Mouse (Mus musculus): ENCODE data around the gene Usp44.
A peak's percentile ranks its signal among the peaks of the same experiment; 100 is the strongest.

Usp44 gene

DNA sequence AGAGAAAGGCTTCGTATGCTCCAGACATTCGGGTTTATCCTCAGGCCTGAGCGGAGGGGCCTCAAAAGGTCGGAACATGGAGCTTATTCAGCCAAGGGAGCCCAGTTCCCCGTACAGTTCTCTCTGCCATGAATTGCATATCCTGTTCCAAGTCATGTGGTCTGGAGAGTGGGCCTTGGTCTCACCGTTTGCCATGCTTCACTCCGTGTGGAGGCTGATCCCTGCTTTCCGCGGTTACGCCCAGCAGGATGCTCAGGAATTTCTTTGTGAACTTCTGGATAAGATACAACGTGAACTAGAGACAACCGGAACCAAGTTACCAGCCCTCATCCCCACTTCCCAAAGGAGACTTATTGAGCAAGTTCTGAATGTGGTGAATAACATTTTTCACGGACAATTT is 15.4 kb downstream of the Usp44 start:
- no peak for DNase-seq (ENCODE audit: low spot score in 2 of 2)

GRCm38 (mm10) chr10:93855126-93855525 is 23.8 kb downstream of the Usp44 start:
- no peak for DNase-seq (ENCODE audit: low spot score in 2 of 2)

- DNase-seq (ENCODE audit: low spot score in 2 of 2), result no peak
Measured at GRCm38 (mm10) chr10:93856095-93856494, 24.7 kb downstream of the Usp44 start.

- DNase-seq (ENCODE audit: low spot score in 2 of 2), result no peak
Measured at GRCm38 (mm10) chr10:93868401-93868800, 37.0 kb downstream of the Usp44 start.

DNA sequence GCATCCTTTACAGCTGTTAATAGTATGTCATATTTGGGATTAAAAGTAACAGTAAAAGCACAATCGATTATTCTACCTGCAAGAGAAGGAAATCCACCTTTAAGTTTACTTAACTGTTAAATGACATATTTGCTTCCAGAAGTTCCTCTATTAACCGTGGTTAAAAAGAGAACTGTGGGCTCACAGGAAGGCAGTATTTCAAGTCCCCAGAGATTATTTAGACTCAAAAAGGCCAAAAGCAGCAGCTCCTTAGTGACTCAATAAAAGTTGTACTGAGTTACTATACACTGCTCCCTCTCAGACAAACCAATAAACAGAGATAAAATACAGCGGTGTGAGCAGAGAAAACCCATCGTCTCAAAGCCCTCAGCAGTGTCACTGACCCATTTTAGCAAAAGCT is 37.5 kb downstream of the Usp44 start:
- no peak for DNase-seq (ENCODE audit: low spot score in 2 of 2)

DNA sequence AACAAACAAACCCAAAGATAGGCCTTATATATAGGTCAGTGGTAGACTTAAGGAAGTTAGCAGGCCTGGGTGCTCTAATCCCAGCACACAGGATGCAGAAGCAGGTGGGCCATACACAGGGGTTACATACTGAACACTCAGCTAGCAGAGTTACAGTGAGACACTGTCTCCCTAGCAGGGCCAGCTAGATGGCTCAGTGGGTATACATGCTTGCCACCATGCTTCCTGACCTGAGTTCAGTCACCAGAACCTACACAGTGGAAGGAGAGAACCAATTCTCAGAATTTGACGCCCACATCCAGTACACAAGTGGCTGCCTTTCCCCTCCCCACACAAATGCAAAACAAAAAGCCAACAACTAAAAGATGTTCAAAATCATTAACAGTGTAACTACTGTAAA is 45.4 kb downstream of the Usp44 start:
- DNase-seq (ENCODE audit: low spot score in 2 of 2), result no peak

GRCm38 (mm10) chr10:93878732-93879131 is 47.4 kb downstream of the Usp44 start:
- DNase-seq (ENCODE audit: low spot score in 2 of 2), result no peak

DNA sequence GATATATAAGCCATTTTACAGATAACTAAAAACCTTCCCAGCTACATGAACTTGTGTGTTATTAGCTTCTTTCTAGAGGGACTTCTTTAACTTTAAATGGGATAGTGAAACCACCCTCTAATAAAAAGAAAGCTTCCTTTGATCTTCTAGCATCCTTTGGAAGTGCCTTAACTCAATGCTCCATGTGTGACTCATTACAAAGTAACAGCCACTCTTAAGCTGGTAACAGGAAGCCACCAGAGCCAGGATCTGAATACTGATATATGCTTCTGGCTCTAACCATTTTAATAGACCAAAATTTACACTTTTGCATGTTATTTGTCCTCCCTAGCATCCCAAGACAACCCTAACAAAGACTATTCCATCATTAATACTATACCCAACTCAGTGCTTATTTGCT is 50.6 kb downstream of the Usp44 start:
- no peak for DNase-seq (ENCODE audit: low spot score in 2 of 2)

DNA sequence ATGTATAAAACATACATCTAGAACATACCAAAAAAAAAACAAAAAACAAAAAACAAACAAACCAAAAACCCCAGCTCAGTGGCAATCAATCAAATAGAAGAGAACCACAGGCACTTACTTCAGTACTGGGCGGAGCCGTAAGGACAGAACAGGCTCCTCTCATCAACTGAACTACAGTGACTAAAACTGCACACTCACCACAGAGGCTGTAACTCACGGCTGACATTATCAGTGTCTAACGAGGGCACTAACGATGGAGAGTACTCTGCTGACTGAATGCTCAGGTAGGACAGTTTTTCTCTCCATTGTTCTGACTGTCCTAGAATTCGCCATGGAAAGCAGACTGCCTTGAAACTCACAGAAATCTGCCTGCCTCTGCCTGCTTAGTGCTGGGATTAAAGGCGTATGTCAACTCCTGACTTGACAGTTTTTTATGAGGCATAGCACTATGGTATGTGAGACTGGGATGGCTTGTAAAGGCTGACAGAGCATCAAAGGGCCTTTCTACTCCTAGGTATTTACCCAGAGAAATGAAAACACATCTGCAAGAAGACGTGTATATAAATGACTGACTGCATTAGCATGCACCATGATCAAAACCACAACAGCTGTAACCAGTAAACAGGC is 51.5 kb downstream of the Usp44 start:
- DNase-seq (ENCODE audit: low spot score in 2 of 2), result no peak

GRCm38 (mm10) chr10:93885839-93886477 is 54.6 kb downstream of the Usp44 start:
- no peak for DNase-seq (ENCODE audit: low spot score in 2 of 2)

DNA sequence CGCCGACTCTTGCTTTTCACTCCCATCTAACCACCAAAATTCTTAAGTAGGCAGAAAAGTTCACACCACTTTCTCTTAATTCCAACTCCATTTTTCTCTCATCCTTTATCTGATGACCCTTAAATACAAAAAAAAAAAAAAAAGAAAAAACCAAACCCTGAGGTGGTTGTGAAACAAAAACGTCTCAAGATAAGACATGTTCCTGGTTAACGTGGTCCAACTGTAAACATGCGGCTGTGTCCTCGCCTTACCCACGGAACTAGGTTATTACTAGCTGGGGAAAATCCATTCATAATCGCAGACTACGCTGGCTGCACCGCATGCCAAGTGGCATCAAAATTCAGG is 57.2 kb downstream of the Usp44 start:
- no peak for DNase-seq (ENCODE audit: low spot score in 2 of 2)

DNA sequence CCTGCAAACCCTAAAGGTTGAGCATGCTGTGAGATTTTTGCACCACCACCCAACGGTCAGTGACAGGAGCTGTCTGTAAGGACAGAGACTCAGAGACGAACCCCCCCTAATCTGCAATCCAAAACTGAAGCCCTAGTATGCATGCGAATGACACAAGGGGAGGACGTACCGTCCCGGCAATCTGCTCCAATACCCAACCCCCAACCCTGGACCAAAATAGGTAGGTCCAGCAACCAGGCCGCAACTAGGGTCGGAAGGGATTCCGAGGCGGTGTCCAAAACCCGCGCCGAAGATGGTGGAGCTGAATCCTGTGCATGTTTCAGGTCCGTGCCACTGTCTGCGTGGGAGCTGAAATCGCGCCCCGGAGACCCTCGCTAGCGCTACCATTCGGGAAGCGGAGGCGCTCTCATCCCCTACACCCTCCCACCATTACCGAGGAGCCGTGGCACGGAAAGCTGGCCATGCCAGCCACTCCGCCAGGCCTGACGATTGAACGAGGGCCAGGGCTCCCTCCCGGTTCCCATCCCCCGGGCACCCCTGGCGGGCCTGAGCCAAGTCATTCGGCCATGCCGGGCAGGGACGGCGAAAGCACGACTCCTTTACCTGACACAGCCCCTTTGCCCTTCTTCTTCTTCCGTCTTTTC is 57.7 kb downstream of the Usp44 start:
- DNase-seq (ENCODE audit: low spot score in 2 of 2), result peak; percentile 12 to 31

DNA sequence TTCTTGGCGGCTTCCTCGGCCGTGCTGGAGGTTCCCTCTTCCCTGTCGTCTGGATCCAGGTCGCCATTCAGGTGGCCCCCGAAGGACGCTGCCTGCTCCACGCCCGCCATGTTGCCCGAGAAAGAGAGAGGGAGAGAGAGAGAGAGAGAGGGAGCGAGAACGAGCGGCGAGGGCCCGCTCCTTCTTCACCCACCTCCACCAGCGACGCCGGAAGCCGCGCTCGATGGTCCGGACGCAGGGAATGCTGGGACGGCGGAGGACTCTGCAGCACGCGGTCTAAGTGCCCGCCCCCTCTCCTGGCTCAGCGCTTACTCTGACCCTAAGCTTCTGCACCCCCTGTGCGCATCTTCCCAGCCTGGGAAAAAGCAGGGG is 58.2 kb downstream of the Usp44 start:
- peak; percentile 81 to 87 for DNase-seq (ENCODE audit: low spot score in 2 of 2)

- no peak for DNase-seq (ENCODE audit: low spot score in 2 of 2)
Measured at GRCm38 (mm10) chr10:93889976-93890375, 58.6 kb downstream of the Usp44 start.

DNA sequence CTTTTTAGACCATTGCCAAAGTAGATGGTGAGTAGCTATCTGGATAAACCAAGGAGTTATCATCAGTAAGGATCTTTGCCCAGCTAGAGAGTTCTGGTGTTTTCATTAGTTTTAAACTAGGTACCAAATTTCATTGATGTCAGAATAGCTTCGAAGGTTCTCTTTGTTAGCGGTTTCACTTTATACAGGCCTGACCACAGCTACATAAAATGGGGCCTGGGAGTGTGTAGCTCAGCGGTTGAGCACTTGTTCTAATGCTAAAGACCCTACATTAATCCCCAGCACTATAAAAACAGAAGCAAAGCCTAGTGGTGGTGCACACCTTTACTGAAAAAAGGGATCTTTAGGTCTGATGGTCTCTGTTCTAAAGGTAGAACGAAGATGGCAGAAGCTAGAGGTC is 59.2 kb downstream of the Usp44 start:
- DNase-seq (ENCODE audit: low spot score in 2 of 2), result no peak

DNA sequence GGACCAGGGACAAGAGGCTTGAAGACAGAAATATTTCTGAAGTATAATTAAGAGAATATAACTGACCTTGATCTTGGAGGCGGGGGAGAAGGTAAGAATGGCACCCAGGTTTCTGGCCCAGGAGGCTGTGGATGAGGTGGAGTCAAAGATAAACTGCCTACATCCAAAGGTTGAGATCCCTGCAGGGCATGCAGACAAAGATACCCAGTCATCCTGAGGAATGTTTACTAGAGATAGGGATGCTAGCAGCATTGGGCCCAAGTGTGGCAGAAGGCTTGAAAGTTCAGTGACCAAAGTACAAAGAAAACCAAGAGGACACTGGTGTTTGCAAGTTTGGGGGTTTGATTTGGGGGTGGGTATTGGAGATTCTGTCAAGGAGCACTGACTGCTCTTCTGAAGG is 59.7 kb downstream of the Usp44 start:
- DNase-seq (ENCODE audit: low spot score in 2 of 2), result no peak

DNA sequence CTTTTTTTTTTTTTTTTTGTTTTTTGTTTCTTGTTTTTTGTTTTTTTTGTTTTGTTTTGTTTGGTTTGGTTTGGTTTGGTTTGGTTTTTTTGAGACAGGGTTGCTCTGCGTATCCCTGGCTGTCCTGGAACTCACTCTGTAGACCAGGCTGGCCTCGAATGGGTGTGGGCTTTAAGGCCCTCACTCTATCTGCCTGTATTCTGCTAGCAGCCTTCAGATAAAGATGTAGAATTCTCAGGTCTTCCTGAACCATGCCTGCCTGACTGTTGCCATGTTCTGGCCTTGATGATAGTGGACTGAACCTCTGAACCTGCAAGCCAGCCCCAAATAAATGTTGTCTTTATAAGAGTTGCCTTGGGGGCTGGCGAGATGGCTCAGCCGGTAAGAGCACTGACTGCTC is 61.2 kb downstream of the Usp44 start:
- DNase-seq (ENCODE audit: low spot score in 2 of 2), result no peak

DNA sequence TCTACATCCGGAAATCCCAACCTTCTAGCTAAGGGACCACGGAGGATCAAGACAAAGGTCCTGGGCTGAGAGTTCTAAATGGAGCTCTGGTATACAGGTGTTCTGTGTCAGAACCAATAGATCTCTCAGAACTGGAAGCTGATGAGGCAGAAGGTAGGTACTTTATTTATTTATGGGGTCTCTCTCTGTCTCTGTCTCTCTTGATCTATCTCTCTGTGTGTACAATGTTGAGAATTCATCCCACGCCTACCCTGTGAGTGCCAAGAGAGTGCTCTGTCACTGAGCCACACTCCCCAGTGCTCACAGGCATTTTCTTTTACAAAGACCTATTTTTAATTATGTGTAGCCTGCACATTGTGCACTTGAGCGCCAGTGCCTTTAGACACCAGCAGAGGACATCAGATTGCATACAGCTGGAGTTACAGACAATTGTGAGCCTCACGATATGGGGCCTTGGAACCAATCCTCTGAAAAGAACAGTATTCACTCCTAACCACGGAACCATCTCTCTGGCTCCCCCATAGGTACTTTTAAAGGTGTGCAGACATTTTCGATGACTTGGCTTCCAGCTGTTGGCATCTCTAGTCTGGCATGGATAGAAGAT is 65.8 kb downstream of the Usp44 start, which contains the start of gene Metap2:
Gene Metap2 (minus strand): TSS at position 51 of the 604 bp plus-strand sequence.
- no peak for DNase-seq (ENCODE audit: low spot score in 2 of 2)

- no peak for DNase-seq (ENCODE audit: low spot score in 2 of 2)
Measured at GRCm38 (mm10) chr10:93899303-93899702, 67.9 kb downstream of the Usp44 start.

- DNase-seq (ENCODE audit: low spot score in 2 of 2), result no peak
Measured at GRCm38 (mm10) chr10:93899907-93900306, 68.6 kb downstream of the Usp44 start.

DNA sequence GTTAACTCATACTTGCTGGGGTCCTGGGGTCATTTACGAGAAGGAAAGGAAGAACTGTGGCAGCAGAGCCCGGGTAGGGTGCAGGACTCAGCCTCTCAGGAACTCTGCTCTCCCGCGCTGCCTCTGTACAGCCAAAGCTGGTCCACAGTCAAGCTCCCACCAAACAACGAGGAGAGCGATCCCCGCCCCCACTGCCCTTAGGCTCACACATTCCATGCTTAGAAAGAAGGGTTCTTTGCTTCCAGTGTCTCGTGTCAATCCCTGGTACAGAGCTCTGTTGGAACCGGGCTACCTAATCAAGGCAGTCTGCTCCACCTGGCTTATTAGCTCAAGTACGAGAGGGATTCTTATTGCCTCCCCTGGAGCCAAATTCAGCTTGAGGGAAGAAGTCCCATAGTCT is 76.0 kb downstream of the Usp44 start:
- no peak for DNase-seq (ENCODE audit: low spot score in 2 of 2)

Measured in frontal cortex, postnatal 10 days (tissue).